Mouse (Mus musculus): ENCODE data around the gene Krtap19-3. TPM values are rescaled to one million over a fixed set of nuclear protein-coding genes. Genes with fewer than 3 reads are reported as not detected.

The Krtap19-3 gene
- not detected for total RNA-seq (2021)

DNA sequence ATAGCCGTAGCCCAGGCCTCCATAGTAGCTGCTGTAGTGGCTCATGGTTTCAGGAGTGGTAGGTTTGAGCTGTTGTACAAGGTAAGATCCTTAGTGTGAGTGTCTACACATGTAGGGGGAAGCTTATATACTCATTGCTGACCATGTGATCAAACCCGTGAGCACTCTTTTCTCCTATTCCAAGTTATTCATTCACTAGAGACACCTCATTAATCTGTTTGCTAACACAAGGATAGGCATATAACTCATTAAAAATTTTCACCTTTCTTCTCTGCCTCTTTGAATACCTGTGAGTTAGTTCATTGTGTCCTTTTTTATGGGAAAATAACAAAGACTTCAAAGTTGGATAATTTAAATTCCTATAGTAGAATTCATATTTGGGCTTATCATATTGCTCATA is at the start of gene Krtap19-3:
Gene Krtap19-3 (minus strand): TSS at position 101 of the 400 bp plus-strand sequence.
- DNase-seq (ENCODE audit: low spot score) = no peak
- intact Hi-C loops (cut with DNase I) = no loop called here

DNA sequence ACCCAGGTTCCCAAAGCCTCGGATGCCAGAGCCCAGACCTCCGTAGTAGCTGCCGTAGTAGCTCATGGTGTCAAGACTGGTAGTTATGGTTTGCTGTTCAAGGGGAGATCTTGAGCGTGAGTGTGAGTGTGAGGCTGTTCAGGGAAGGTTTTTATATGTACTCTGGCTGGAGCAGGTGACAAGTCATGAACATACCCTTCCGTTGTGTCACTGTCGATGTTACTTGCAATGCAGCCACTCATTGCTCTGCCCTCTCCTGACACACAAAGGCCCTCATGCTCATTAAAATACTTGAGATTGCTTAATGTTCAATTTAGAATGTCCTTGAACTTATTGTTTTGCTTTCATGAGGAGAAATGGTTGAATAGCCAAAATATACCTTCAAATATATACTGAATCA is 18.5 kb upstream of the Krtap19-3 start, which contains the start of gene Krtap19-5:
Gene Krtap19-5 (minus strand): TSS at position 101 of the 400 bp plus-strand sequence.
- intact Hi-C loops (cut with DNase I) = no loop called here
- no peak for DNase-seq (ENCODE audit: low spot score)

DNA sequence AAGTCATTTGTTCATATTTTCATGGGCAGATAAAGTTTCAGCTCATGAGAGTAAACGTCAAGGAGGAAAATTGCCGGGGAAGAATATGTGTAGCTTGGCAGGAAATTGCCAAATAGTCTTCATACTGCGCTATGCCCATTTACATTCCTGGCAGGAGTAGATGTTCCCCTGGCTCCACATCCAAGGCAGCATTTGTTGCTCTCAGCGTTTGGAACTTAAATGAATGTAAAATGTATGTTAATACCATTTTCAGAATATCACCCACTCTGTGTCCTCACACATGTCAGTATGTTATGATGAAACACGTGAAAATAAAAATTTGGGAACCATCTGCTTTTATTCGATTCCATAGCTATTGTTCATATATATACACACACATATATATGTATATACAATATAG is 9.0 kb upstream of the Krtap19-3 start:
- DNase-seq (ENCODE audit: low spot score) = no peak
- intact Hi-C loops (cut with DNase I) = no loop called here

DNA sequence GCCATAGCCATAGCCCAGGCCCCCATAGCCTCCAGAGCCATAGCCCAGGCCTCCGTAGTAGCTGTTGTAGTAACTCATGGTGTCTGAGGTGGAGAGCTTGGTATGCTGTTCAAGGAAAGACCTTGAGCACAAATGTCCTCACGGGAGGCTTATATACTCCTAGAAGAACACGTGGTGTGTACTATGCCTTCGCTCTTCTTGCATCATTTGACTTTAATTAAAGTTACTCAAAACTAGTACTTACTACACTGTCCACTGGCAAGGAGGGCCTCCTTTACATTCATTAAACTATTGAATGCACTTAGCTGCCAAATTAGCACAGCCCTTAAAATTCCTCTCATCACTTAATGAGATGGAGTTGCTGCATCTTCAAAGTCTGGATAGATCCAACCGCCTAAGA is 7.2 kb upstream of the Krtap19-3 start, which contains the start of gene Krtap19-4:
Gene Krtap19-4 (minus strand): TSS at position 101 of the 400 bp plus-strand sequence.
- intact Hi-C loops (cut with DNase I) = no loop called here
- no peak for DNase-seq (ENCODE audit: low spot score)

DNA sequence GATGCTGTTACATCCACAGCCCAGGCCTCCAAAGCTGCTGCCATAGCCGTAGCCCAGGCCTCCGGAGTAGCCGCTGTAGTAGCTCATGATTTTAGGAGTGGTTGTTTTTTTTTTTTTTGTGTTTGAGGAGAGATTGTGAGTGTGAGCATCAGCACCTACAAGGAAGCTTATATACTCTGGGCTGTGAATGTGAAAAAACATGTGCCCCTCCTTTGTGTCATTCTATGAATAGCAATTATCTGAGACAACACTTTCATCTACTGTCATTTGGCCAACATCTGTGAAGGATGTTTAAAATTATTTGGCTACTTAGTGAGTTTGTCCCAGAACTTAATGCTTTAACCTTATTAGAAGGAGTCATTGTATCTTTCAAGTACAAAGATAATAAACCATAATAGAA is 3.7 kb downstream of the Krtap19-3 start, which contains the start of gene Krtap19-2:
Gene Krtap19-2 (minus strand): TSS at position 101 of the 400 bp plus-strand sequence.
- no peak for DNase-seq (ENCODE audit: low spot score)
- intact Hi-C loops (cut with DNase I) = no loop called here

DNA sequence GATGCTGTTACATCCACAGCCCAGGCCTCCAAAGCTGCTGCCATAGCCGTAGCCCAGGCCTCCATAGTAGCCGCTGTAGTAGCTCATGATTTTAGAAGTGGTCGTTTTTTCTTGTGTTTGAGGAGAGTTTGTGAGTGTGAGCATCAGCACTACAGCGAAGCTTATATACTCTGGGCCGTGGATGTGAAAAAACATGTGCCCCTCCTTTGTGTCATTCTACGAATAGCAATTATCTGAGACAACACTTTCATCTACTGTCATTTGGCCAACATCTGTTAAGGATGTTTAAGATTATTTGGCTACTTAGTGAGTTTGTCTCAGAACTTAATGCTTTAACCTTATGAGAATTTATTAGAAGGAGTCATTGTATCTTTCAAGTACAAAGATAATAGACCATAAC is 8.5 kb downstream of the Krtap19-3 start, which contains the start of gene Krtap19-1:
Gene Krtap19-1 (minus strand): TSS at position 101 of the 400 bp plus-strand sequence.
- DNase-seq (ENCODE audit: low spot score) = no peak
- intact Hi-C loops (cut with DNase I) = no loop called here

DNA sequence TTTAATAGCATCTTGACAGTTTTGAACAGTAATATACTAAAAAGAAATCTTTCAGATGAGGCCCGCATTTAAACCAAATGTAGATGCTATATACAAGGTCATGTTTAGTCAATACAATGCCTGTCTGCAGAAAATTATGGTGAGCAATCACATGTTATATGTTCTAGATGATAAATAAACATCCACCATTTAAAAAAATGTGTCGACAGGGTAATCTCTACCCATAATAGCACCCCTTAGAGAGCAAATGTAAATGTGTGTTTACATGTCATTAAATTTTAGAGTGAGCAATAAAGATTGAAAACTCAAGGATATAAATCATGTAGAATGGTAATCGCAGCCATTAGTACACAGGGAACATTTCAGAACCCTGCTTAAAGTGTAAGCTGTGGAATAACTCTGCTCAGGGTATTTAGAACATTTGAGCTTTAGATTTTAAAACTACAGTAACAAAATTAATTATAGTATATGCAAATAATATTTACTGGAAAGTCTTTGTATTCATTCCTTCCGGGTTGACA is 12.9 kb downstream of the Krtap19-3 start:
- DNase-seq (ENCODE audit: low spot score) = no peak
- intact Hi-C loops (cut with DNase I) = no loop called here

DNA sequence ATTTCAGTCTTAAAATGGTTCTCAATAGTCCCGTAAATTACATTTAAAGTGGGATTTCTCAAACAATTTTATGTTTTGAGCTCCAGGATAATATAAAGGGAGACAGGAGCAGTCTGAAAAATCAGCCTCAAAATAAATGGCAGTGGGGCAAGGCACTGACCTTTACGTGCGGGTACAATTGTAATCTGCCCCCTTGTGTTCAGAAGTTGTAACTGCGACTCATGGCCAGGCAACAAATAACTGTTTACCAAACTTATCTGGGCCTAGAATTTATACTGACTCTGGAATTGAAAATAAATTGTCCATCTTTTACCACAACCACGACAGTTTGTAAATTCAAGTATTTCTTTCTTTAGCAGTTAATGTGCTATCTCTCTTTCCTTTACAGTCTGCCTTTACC is 26.4 kb downstream of the Krtap19-3 start:
- no peak for DNase-seq (ENCODE audit: low spot score)
- intact Hi-C loops (cut with DNase I) = no loop called here

DNA sequence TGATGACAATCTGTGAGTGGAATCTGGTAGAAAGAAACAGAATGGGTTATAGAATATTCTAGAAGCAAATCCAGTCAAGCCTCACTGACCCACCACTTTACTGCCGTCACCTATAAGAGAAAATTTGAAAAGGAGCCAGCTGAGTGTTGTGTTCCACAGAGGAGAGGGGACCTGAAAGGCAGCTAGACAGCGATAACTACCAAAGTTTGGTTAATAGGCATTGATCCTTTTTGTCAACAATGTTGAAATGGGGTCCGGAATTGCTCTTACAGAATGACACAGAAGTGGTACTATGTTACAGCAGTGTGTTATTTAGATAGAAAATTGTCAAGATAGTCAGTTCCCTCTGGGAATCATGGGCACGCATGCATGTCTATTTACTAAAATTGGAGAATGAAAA is 29.3 kb downstream of the Krtap19-3 start:
- intact Hi-C loops (cut with DNase I) = no loop called here
- no peak for DNase-seq (ENCODE audit: low spot score)

DNA sequence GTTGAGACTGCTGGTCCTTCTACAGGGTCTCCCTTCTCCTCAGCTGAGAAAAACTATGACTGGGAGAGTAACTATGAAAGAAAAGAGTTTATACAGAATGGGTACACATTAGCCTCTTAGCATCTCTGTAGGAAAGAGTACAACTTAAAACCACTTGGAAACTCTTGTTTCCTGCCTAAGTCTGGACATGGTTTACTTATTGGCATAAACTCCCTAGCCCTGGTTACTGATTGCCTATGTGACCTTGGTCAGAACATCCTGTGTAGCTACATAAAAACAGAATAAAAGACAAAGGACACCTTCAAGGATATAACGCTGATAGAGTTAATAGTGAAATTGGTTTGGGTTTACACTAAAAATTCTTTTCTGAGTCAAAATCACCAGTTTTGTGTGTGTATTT is 30.5 kb downstream of the Krtap19-3 start:
- intact Hi-C loops (cut with DNase I) = no loop called here
- no peak for DNase-seq (ENCODE audit: low spot score)

Other genes with a start within 250 kb of the Krtap19-3 start
- gene Krtap26-1, start 230.2 kb downstream of the Krtap19-3 start, total RNA-seq (2021) = not detected
- not detected for gene Krtap27-1, start 206.4 kb downstream of the Krtap19-3 start, total RNA-seq (2021)
- gene 2310061N02Rik, start 170.1 kb downstream of the Krtap19-3 start, total RNA-seq (2021) = not detected
- gene Krtap13-1, start 149.2 kb downstream of the Krtap19-3 start, total RNA-seq (2021) = not detected
- gene Krtap13, start 126.4 kb downstream of the Krtap19-3 start, total RNA-seq (2021) = not detected
- gene 2310034C09Rik, start 119.2 kb downstream of the Krtap19-3 start, total RNA-seq (2021) = not detected
- gene 2310057N15Rik, start 103.8 kb downstream of the Krtap19-3 start, total RNA-seq (2021) = not detected
- gene Gm5965, start 100.1 kb downstream of the Krtap19-3 start, total RNA-seq (2021) = not detected
- not detected for gene Gm20741, start 65.8 kb downstream of the Krtap19-3 start, total RNA-seq (2021)
- gene Krtap15, start 57.8 kb downstream of the Krtap19-3 start, total RNA-seq (2021) = not detected
- not detected for gene Krtap14, start 51.9 kb downstream of the Krtap19-3 start, total RNA-seq (2021)
- gene Krtap19-1, start 8.6 kb downstream of the Krtap19-3 start, total RNA-seq (2021) = not detected
- not detected for gene Krtap19-2, start 3.8 kb downstream of the Krtap19-3 start, total RNA-seq (2021)
- gene Krtap19-4, start 7.1 kb upstream of the Krtap19-3 start, total RNA-seq (2021) = not detected
- gene Krtap19-5, start 18.4 kb upstream of the Krtap19-3 start, total RNA-seq (2021) = not detected
- gene Krtap19-9b, start 54.2 kb upstream of the Krtap19-3 start, total RNA-seq (2021) = not detected
- not detected for gene Krtap16-3, start 84.8 kb upstream of the Krtap19-3 start, total RNA-seq (2021)
- gene Krtap22-2, start 132.7 kb upstream of the Krtap19-3 start, total RNA-seq (2021) = not detected
- not detected for gene Gm10229, start 137.2 kb upstream of the Krtap19-3 start, total RNA-seq (2021)
- gene Krtap6-1, start 153.7 kb upstream of the Krtap19-3 start, total RNA-seq (2021) = not detected
- gene Gm10228, start 163.4 kb upstream of the Krtap19-3 start, total RNA-seq (2021) = not detected
- not detected for gene Krtap6-5, start 169.8 kb upstream of the Krtap19-3 start, total RNA-seq (2021)
- not detected for gene 1110025L11Rik, start 186.0 kb upstream of the Krtap19-3 start, total RNA-seq (2021)
- not detected for gene Krtap6-3, start 206.0 kb upstream of the Krtap19-3 start, total RNA-seq (2021)